Mouse (Mus musculus) forebrain, embryonic 10.5 days (tissue): ENCODE measurements around the gene Zfp526. TPM values are rescaled to one million over a fixed set of nuclear protein-coding genes. Genes with fewer than 3 reads are reported as not detected.
A peak's percentile ranks its signal among the peaks of the same experiment; 100 is the strongest.

Experiments
- DNase-seq: peaks from one replicate; pipeline ENCODE4 v3.0.0-alpha.2; 2017; ENCODE audit warnings: low spot score; ENCODE audit errors: extremely low spot score
- H3K27ac ChIP-seq: fragments of 300-500 bp; sonication (generic); 2 replicates; pipeline ENCODE4 v1.5.1; 2016; ENCODE audit warnings: mild to moderate bottlenecking
- H3K27me3 ChIP-seq: fragments of 300-500 bp; sonication (generic); 2 replicates; pipeline ENCODE4 v1.6.1; 2016; ENCODE audit warnings: mild to moderate bottlenecking; ENCODE audit not compliant: poor library complexity, severe bottlenecking
- H3K36me3 ChIP-seq: fragments of 300-500 bp; sonication (generic); replicated peaks from 2 replicates; pipeline ENCODE4 v1.6.1; 2016; ENCODE audit warnings: mild to moderate bottlenecking, moderate library complexity
- H3K4me1 ChIP-seq: fragments of 300-500 bp; sonication (generic); 2 replicates; pipeline ENCODE4 v1.6.1; 2016
- H3K4me3 ChIP-seq: fragments of 300-500 bp; sonication (generic); 2 replicates; pipeline ENCODE4 v1.5.1; 2016; ENCODE audit warnings: mild to moderate bottlenecking, moderate library complexity
- H3K9me3 ChIP-seq: fragments of 300-500 bp; sonication (generic); 2 replicates; pipeline ENCODE4 v1.6.1; 2016; ENCODE audit warnings: mild to moderate bottlenecking, moderate library complexity
- WGBS: fragments of 180-500 bp; shearing (Covaris S2); methylation state at CpG from one replicate; pipeline ENCODE4 v1.1.7; 2016; 5-methylcytosine and 5-hydroxymethylcytosine counted together
- polyA plus RNA-seq: library from polyadenylated mRNA; unstranded; fragments of >200 nt; fragmentation: Nextera tagmentation; extraction: Ambion mirVana; gene quantifications from 2 replicates; pipeline ENCODE4 v1.2.1, GENCODE M21; 2016

The Zfp526 gene
- polyA plus RNA-seq, 1 experiment from 2014 or later: 2.6 TPM

DNA sequence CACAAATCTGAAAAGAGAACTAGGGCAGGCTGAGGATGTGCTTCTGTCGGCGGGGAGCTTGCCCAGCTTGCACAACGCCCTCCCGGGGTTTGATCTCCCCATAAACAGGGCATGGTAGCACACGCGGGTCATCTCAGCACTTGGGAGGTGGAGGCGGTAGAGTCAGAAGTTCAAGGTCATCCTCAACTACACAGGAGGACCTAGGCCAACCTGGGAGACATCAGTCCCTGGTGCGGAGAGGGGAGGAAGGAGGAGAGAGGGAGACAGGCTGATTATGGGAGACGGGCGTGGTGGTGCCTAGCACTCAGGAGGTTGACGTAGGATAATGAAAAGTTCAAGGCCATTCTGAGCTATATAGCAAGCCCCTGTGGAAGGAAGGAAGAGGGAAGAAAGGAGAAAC, 30.4 kb upstream of the Zfp526 start:
- 89% methylated on average over 11 of the region's 11 CpGs for WGBS
- H3K27me3 ChIP-seq: peaks cover 10% of the 10 kb centered on the region; the same call in 1 of the 2 replicates
- H3K9me3 ChIP-seq: no peaks in the 10 kb centered on the region
- DNase-seq: no peak
- no peak overlapping the region for H3K4me3 ChIP-seq
- no peaks in the 10 kb centered on the region for H3K36me3 ChIP-seq
- peaks cover 6% of the 10 kb centered on the region; the same call in 1 of the 2 replicates for H3K4me1 ChIP-seq
- no peak overlapping the region for H3K27ac ChIP-seq

DNA sequence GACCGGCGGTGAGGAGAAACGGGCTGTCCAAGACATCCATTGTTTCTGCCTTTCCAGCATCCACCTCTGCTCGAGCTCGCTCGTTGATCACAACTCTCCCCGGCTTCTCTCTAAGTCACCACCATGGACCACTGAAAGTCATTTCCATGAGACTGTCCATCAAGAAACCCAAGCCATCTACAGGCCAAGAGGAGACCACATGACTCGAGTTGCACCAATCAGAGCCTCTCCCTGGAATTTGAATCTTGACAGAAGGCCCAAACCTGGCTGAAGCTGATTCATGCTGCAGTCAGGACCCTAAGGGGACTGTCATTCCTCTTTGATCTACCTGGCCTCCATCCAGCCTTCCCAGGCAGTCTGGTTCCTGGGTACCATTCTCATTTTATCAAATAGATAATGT, 29.1 kb upstream of the Zfp526 start:
- Histone ChIP-seq H3K27ac (no peak overlapping the region), H3K27me3 (peaks cover 6% of the 10 kb centered on the region; the same call in 1 of the 2 replicates), H3K4me1 (peaks cover 6% of the 10 kb centered on the region; the same call in 1 of the 2 replicates), H3K9me3 (no peaks in the 10 kb centered on the region), H3K36me3 (no peaks in the 10 kb centered on the region), H3K4me3 (no peak overlapping the region)
- DNase-seq: no peak
- WGBS: 80% methylated on average over 8 of the region's 8 CpGs

DNA sequence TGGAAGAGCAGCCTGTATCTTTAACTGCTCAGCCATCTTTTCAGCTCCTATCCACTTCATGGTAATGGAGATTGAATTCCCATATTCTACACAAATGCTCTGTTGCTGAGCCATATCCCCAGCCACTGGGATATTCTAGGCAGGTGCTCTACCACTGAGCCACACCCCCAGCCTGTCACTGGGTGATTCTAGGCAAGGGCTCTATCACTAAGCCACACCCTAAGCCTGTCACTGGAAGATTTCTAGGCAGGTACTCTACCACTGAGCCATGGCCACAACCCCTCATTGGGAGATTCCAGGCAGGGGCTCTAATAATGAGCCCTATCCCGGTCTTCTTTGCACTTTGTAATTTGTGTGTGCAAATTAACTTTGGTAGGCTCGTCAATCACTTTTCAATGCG, 26.1 kb upstream of the Zfp526 start:
- Histone ChIP-seq H3K4me3 (no peak overlapping the region), H3K27ac (no peak overlapping the region), H3K9me3 (no peaks in the 10 kb centered on the region), H3K4me1 (0 out of 2 replicates have a peak, but pooled peaks cover 2% of the 10 kb centered on the region), H3K27me3 (no peaks in the 10 kb centered on the region), H3K36me3 (no peaks in the 10 kb centered on the region)
- 86% methylated on average over 3 of the region's 3 CpGs for WGBS
- no peak for DNase-seq

DNA sequence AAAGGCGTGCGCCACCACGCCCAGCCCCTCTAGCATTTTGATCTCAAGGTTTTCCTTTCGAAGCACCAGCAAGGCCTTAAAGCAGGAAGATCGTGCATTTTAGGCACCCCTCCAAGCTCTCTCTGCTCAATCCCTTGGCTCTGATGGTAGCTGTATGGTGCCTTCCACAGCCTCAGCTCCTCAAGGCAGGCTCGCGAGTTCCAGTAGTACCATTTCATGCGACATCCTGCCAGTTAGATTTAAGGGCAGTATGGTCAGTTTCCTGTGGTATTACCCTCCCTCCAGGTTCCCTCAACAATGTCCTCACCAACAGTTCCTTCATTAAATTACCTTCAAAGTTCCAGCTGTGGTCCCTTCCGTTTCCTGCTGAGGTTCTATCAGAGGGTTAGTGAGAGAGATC, 25.1 kb upstream of the Zfp526 start:
- WGBS: 91% methylated on average over 9 of the region's 9 CpGs
- Histone ChIP-seq H3K36me3 (0 out of 2 replicates have a peak, but pooled peaks cover under 1% of the 10 kb centered on the region), H3K4me1 (0 out of 2 replicates have a peak, but pooled peaks cover 2% of the 10 kb centered on the region), H3K4me3 (no peak overlapping the region), H3K27ac (no peak overlapping the region), H3K27me3 (no peaks in the 10 kb centered on the region), H3K9me3 (no peaks in the 10 kb centered on the region)
- no peak for DNase-seq

- Histone ChIP-seq H3K36me3 (peaks cover 12% of the 10 kb centered on the region), H3K4me1 (0 out of 2 replicates have a peak, but pooled peaks cover 2% of the 10 kb centered on the region), H3K9me3 (no peaks in the 10 kb centered on the region), H3K4me3 (no peak overlapping the region), H3K27ac (no peak overlapping the region), H3K27me3 (no peaks in the 10 kb centered on the region)
- DNase-seq: no peak
- WGBS: 79% methylated on average over 10 of the region's 10 CpGs
Measured at GRCm38 (mm10) chr7:25197384-25198018, 23.7 kb upstream of the Zfp526 start.

DNA sequence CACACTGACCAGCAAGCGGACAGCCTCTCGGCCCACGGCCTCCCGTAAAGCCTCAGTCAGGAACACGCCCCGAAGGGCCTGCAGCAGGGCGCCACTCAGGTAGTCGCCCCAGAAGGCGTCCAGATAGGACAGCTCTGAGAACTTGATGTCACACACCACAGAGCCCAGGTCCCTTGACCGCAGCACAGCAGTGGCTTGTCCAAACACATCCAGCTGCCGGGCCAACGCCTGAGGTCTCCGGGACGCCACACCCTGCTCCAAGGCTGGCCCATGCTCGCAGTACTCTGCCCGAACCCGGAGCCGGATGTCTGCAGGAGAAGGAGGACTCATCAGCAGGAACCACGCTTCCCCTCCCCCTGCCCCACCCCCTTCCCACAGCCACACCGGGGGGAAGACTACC, 17.6 kb upstream of the Zfp526 start:
- Histone ChIP-seq H3K4me1 (no peaks in the 10 kb centered on the region), H3K27ac (no peak overlapping the region), H3K4me3 (no peak overlapping the region), H3K9me3 (no peaks in the 10 kb centered on the region), H3K36me3 (peaks cover 54% of the 10 kb centered on the region), H3K27me3 (no peaks in the 10 kb centered on the region)
- WGBS: 93% methylated on average over 20 of the region's 20 CpGs
- no peak for DNase-seq

- H3K27me3 ChIP-seq: no peaks in the 10 kb centered on the region
- H3K4me1 ChIP-seq: no peaks in the 10 kb centered on the region
- DNase-seq: no peak
- peaks cover 73% of the 10 kb centered on the region for H3K36me3 ChIP-seq
- 86% methylated on average over 16 of the region's 16 CpGs for WGBS
- no peak overlapping the region for H3K4me3 ChIP-seq
- H3K9me3 ChIP-seq: no peaks in the 10 kb centered on the region
- H3K27ac ChIP-seq: 0 out of 2 replicates have a peak overlapping the region, but pooled peaks have one; percentile 6
Measured at GRCm38 (mm10) chr7:25205355-25206093, 15.7 kb upstream of the Zfp526 start.

DNA sequence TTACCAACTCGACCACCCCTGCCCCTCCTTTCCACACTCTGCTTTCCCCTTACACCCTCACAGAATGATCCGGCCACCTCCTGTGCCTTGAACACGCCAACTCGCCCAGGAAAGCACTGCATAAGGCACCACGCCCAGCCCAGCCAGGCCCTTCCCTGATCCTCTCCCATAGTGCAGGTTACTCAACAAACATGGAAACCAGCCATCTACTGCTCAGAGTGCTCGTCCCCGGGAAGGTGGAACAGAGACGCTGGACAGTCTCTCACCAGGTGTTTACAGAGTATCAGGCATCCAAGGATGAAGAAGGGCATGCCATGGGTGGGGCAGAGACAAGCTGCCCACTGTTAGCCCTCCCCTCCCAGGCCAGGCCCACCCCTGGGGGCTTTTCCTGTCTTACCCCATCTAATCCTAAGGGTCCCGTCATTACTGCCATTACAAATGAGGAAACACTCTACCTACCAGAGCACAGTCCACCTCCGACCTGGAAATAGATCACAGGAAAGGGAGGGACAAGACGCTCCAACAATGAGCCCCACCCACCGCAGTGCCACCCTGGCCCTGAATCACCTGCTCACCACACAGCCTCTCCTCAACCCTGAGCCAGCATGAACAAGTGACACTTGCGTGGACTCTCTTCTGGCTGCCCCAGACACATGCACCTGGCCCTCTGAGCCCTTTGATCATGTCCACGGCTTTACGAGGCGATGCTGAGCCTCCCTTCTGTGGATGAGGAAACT, 15.0 kb upstream of the Zfp526 start:
- Histone ChIP-seq H3K4me3 (no peak overlapping the region), H3K9me3 (no peaks in the 10 kb centered on the region), H3K27ac (no peak overlapping the region), H3K27me3 (no peaks in the 10 kb centered on the region), H3K4me1 (no peaks in the 10 kb centered on the region), H3K36me3 (peaks cover 78% of the 10 kb centered on the region)
- 92% methylated on average over 16 of the region's 16 CpGs for WGBS
- no peak for DNase-seq

- Histone ChIP-seq H3K27me3 (no peaks in the 10 kb centered on the region), H3K36me3 (peaks cover 58% of the 10 kb centered on the region), H3K9me3 (no peaks in the 10 kb centered on the region), H3K4me3 (no peak overlapping the region), H3K4me1 (no peaks in the 10 kb centered on the region), H3K27ac (no peak overlapping the region)
- 85% methylated on average over 3 of the region's 3 CpGs for WGBS
- no peak for DNase-seq
Measured at GRCm38 (mm10) chr7:25209161-25209622, 12.0 kb upstream of the Zfp526 start.

DNA sequence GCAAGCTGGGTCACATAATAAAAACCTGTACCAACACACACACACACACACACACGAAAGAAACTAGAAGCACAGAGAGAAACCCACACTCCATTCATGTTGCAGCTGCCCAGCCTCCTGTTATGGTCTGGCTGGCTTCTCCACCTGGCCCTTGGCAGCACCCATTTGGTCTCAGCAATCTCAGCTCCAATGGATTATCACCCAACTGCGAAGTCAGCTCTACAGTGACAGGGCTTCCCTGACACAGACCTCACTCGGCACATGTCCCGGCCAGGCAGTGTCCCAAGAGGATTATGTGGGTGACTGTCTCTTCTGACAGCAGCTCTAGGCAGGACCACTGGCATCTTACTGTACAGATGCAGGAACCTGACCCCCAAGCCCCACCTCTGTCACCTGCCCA, 10.7 kb upstream of the Zfp526 start:
- H3K9me3 ChIP-seq: no peaks in the 10 kb centered on the region
- H3K27ac ChIP-seq: no peak overlapping the region
- 92% methylated on average over 4 of the region's 4 CpGs for WGBS
- no peaks in the 10 kb centered on the region for H3K27me3 ChIP-seq
- no peak for DNase-seq
- H3K36me3 ChIP-seq: peaks cover 54% of the 10 kb centered on the region
- H3K4me3 ChIP-seq: no peak overlapping the region
- H3K4me1 ChIP-seq: no peaks in the 10 kb centered on the region

- Histone ChIP-seq H3K4me1 (peaks cover 5% of the 10 kb centered on the region), H3K4me3 (no peak overlapping the region), H3K9me3 (no peaks in the 10 kb centered on the region), H3K36me3 (peaks cover 45% of the 10 kb centered on the region), H3K27ac (no peak overlapping the region), H3K27me3 (no peaks in the 10 kb centered on the region)
- no peak for DNase-seq
- 83% methylated on average over 3 of the region's 3 CpGs for WGBS
Measured at GRCm38 (mm10) chr7:25213099-25213498, 8.1 kb upstream of the Zfp526 start.

GRCm38 (mm10) chr7:25214172-25214571, 7.1 kb upstream of the Zfp526 start:
- Histone ChIP-seq H3K9me3 (no peaks in the 10 kb centered on the region), H3K27me3 (no peaks in the 10 kb centered on the region), H3K4me1 (peaks cover 14% of the 10 kb centered on the region), H3K36me3 (peaks cover 36% of the 10 kb centered on the region), H3K4me3 (no peak overlapping the region), H3K27ac (no peak overlapping the region)
- no peak for DNase-seq
- WGBS: 93% methylated on average over 2 of the region's 2 CpGs
